Mouse (Mus musculus) intestine, embryonic 15.5 days (tissue): Measurements from ENCODE around the gene Ankrd39. TPM values are rescaled to one million over a fixed set of nuclear protein-coding genes. Genes with fewer than 3 reads are reported as not detected.
A peak's percentile ranks its signal among the peaks of the same experiment; 100 is the strongest.

Source experiments
- ATAC-seq: fragments of 200-750 bp; cut with Nextera tagmentation; 2 replicates; pipeline ENCODE4 v1.8.0; 2017; ENCODE audit warnings: moderate TSS enrichment, moderate library complexity
- H3K27ac ChIP-seq: fragments of 300-500 bp; sonication (generic); 2 replicates; pipeline ENCODE4 v1.5.1; 2015; ENCODE audit warnings: mild to moderate bottlenecking, inconsistent platforms
- H3K27me3 ChIP-seq: fragments of 300-500 bp; sonication (generic); replicated peaks from 2 replicates; pipeline ENCODE4 v1.6.1; 2015; ENCODE audit warnings: inconsistent platforms
- H3K36me3 ChIP-seq: fragments of 300-500 bp; sonication (generic); 2 replicates; pipeline ENCODE4 v1.6.1; 2015; ENCODE audit warnings: inconsistent platforms
- H3K4me1 ChIP-seq: fragments of 300-500 bp; sonication (generic); replicated peaks from 2 replicates; pipeline ENCODE4 v1.6.1; 2015; ENCODE audit warnings: inconsistent platforms
- H3K4me2 ChIP-seq: fragments of 300-500 bp; sonication (generic); replicated peaks from 2 replicates; pipeline ENCODE4 v1.6.1; 2015; ENCODE audit warnings: mild to moderate bottlenecking, inconsistent platforms
- H3K4me3 ChIP-seq: fragments of 300-500 bp; sonication (generic); replicated peaks from 2 replicates; pipeline ENCODE4 v1.5.1; 2015; ENCODE audit warnings: inconsistent platforms
- H3K9ac ChIP-seq: fragments of 300-500 bp; sonication (generic); 2 replicates; pipeline ENCODE4 v1.6.1; 2015; ENCODE audit warnings: inconsistent platforms
- H3K9me3 ChIP-seq: fragments of 300-500 bp; sonication (generic); 2 replicates; pipeline ENCODE4 v1.6.1; 2016; ENCODE audit warnings: inconsistent platforms
- WGBS: fragments of 180-500 bp; shearing (Covaris S2); methylation state at CpG from one replicate; pipeline ENCODE4 v1.1.7; 2015; 5-methylcytosine and 5-hydroxymethylcytosine counted together
- polyA plus RNA-seq: library from polyadenylated mRNA; unstranded; fragments of >200 nt; fragmentation: Nextera tagmentation; extraction: Ambion mirVana; gene quantifications from 2 replicates; pipeline ENCODE4 v1.2.1, GENCODE M21; 2015

Ankrd39 gene
- polyA plus RNA-seq, 1 experiment from 2014 or later, result 21.2 TPM

- no peak for ATAC-seq
- H3K4me2 ChIP-seq, result no peak overlapping the region
- no peak overlapping the region for H3K27ac ChIP-seq
- H3K27me3 ChIP-seq, result no peaks in the 10 kb centered on the region
- no peak overlapping the region for H3K4me3 ChIP-seq
- H3K36me3 ChIP-seq, result no peaks in the 10 kb centered on the region
- no peak overlapping the region for H3K9ac ChIP-seq
- H3K4me1 ChIP-seq, result peaks cover 27% of the 10 kb centered on the region
- H3K9me3 ChIP-seq, result no peaks in the 10 kb centered on the region
- WGBS, result 79% methylated on average over 8 of the region's 8 CpGs
Observed at GRCm38 (mm10) chr1:36582211-36582610, 35.0 kb upstream of the Ankrd39 start.

GRCm38 (mm10) chr1:36581260-36581659, 34.0 kb upstream of the Ankrd39 start:
- ATAC-seq, result no peak
- Histone ChIP-seq H3K4me1 (peaks cover 36% of the 10 kb centered on the region), H3K27me3 (no peaks in the 10 kb centered on the region), H3K9ac (no peak overlapping the region), H3K4me3 (no peak overlapping the region), H3K9me3 (no peaks in the 10 kb centered on the region), H3K4me2 (peak overlapping the region; percentile 61; the same call in 1 of the 2 replicates), H3K36me3 (no peaks in the 10 kb centered on the region), H3K27ac (peak overlapping the region; percentile 90)
- 81% methylated on average over 5 of the region's 5 CpGs for WGBS

GRCm38 (mm10) chr1:36580384-36581207, 33.4 kb upstream of the Ankrd39 start:
- H3K4me1 ChIP-seq, result peaks cover 43% of the 10 kb centered on the region
- H3K36me3 ChIP-seq, result no peaks in the 10 kb centered on the region
- H3K27me3 ChIP-seq, result no peaks in the 10 kb centered on the region
- H3K27ac ChIP-seq, result peak overlapping the region; percentile 90
- peak overlapping the region; percentile 13; the same call in 1 of the 2 replicates for H3K4me3 ChIP-seq
- no peaks in the 10 kb centered on the region for H3K9me3 ChIP-seq
- H3K9ac ChIP-seq, result peak overlapping the region; percentile 35
- peak overlapping the region; percentile 61 for H3K4me2 ChIP-seq
- peak; percentile 89 for ATAC-seq
- WGBS, result 2% methylated on average over 17 of the region's 17 CpGs

GRCm38 (mm10) chr1:36579974-36580383, 32.7 kb upstream of the Ankrd39 start:
- 19% methylated on average over 6 of the region's 6 CpGs for WGBS
- Histone ChIP-seq H3K4me2 (peak overlapping the region; percentile 61), H3K4me3 (peak overlapping the region; percentile 13; the same call in 1 of the 2 replicates), H3K27me3 (no peaks in the 10 kb centered on the region), H3K9me3 (no peaks in the 10 kb centered on the region), H3K36me3 (no peaks in the 10 kb centered on the region), H3K9ac (no peak overlapping the region; the same call in 1 of the 2 replicates), H3K27ac (peak overlapping the region; percentile 90), H3K4me1 (peaks cover 47% of the 10 kb centered on the region)
- ATAC-seq, result peak; percentile 62

- ATAC-seq, result peak; percentile 81
- Histone ChIP-seq H3K4me1 (peaks cover 66% of the 10 kb centered on the region), H3K27ac (peak overlapping the region; percentile 60)
Observed at GRCm38 (mm10) chr1:36576991-36577675, 29.9 kb upstream of the Ankrd39 start.

GRCm38 (mm10) chr1:36575347-36575746, 28.1 kb upstream of the Ankrd39 start:
- Histone ChIP-seq H3K27me3 (no peaks in the 10 kb centered on the region), H3K9me3 (no peaks in the 10 kb centered on the region; the same call in 1 of the 2 replicates), H3K36me3 (no peaks in the 10 kb centered on the region), H3K27ac (no peak overlapping the region), H3K9ac (no peak overlapping the region), H3K4me2 (no peak overlapping the region), H3K4me1 (peaks cover 69% of the 10 kb centered on the region), H3K4me3 (no peak overlapping the region)
- ATAC-seq, result no peak
- WGBS, result 50% methylated on average over 6 of the region's 6 CpGs

More at GRCm38 (mm10) chr1:36576991-36577675, 29.9 kb upstream of the Ankrd39 start:
- 56% methylated on average over 6 of the region's 6 CpGs for WGBS
- no peaks in the 10 kb centered on the region; the same call in 1 of the 2 replicates for H3K9me3 ChIP-seq
- H3K36me3 ChIP-seq, result no peaks in the 10 kb centered on the region
- no peak overlapping the region for H3K9ac ChIP-seq
- H3K27me3 ChIP-seq, result no peaks in the 10 kb centered on the region
- H3K4me2 ChIP-seq, result 0 out of 2 replicates have a peak overlapping the region, but pooled peaks have one; percentile 5
- H3K4me3 ChIP-seq, result no peak overlapping the region

- WGBS, result 71% methylated on average over 5 of the region's 5 CpGs
- H3K36me3 ChIP-seq, result no peaks in the 10 kb centered on the region
- H3K4me2 ChIP-seq, result no peak overlapping the region
- peaks cover 66% of the 10 kb centered on the region for H3K4me1 ChIP-seq
- 0 out of 2 replicates have a peak, but pooled peaks have one; percentile 6 for ATAC-seq
- peak overlapping the region; percentile 46; the same call in 1 of the 2 replicates for H3K27ac ChIP-seq
- H3K9ac ChIP-seq, result no peak overlapping the region; the same call in 1 of the 2 replicates
- H3K4me3 ChIP-seq, result no peak overlapping the region
- no peaks in the 10 kb centered on the region; the same call in 1 of the 2 replicates for H3K9me3 ChIP-seq
- no peaks in the 10 kb centered on the region for H3K27me3 ChIP-seq
Observed at GRCm38 (mm10) chr1:36574196-36574955, 27.1 kb upstream of the Ankrd39 start.

GRCm38 (mm10) chr1:36573524-36573923, 26.3 kb upstream of the Ankrd39 start:
- no peaks in the 10 kb centered on the region for H3K27me3 ChIP-seq
- no peak overlapping the region for H3K9ac ChIP-seq
- H3K4me3 ChIP-seq, result no peak overlapping the region
- peaks cover 72% of the 10 kb centered on the region for H3K4me1 ChIP-seq
- H3K9me3 ChIP-seq, result no peaks in the 10 kb centered on the region; the same call in 1 of the 2 replicates
- no peaks in the 10 kb centered on the region for H3K36me3 ChIP-seq
- 0 out of 2 replicates have a peak overlapping the region, but pooled peaks have one; percentile 46 for H3K27ac ChIP-seq
- ATAC-seq, result no peak
- 69% methylated on average over 8 of the region's 8 CpGs for WGBS
- H3K4me2 ChIP-seq, result no peak overlapping the region

- H3K4me3 ChIP-seq, result no peak overlapping the region
- no peaks in the 10 kb centered on the region for H3K27me3 ChIP-seq
- no peak overlapping the region for H3K4me2 ChIP-seq
- no peak for ATAC-seq
- WGBS, result 78% methylated on average over 1 of the region's 1 CpGs
- H3K4me1 ChIP-seq, result peaks cover 76% of the 10 kb centered on the region
- H3K36me3 ChIP-seq, result no peaks in the 10 kb centered on the region
- no peak overlapping the region for H3K9ac ChIP-seq
- no peaks in the 10 kb centered on the region; the same call in 1 of the 2 replicates for H3K9me3 ChIP-seq
- H3K27ac ChIP-seq, result 0 out of 2 replicates have a peak overlapping the region, but pooled peaks have one; percentile 5
Observed at GRCm38 (mm10) chr1:36572709-36573108, 25.5 kb upstream of the Ankrd39 start.

- WGBS, result 57% methylated on average over 2 of the region's 2 CpGs
- 0 out of 2 replicates have a peak overlapping the region, but pooled peaks have one; percentile 5 for H3K27ac ChIP-seq
- H3K9me3 ChIP-seq, result no peaks in the 10 kb centered on the region; the same call in 1 of the 2 replicates
- no peak overlapping the region for H3K9ac ChIP-seq
- no peak overlapping the region for H3K4me2 ChIP-seq
- no peak overlapping the region for H3K4me3 ChIP-seq
- H3K27me3 ChIP-seq, result no peaks in the 10 kb centered on the region
- peaks cover 75% of the 10 kb centered on the region for H3K4me1 ChIP-seq
- H3K36me3 ChIP-seq, result no peaks in the 10 kb centered on the region
- no peak for ATAC-seq
Observed at GRCm38 (mm10) chr1:36572140-36572700, 25.0 kb upstream of the Ankrd39 start.

- no peak overlapping the region for H3K27ac ChIP-seq
Observed at GRCm38 (mm10) chr1:36571627-36572026, 24.4 kb upstream of the Ankrd39 start.

More at GRCm38 (mm10) chr1:36571627-36572026, 24.4 kb upstream of the Ankrd39 start:
- no peaks in the 10 kb centered on the region for H3K36me3 ChIP-seq
- 41% methylated on average over 6 of the region's 6 CpGs for WGBS
- no peak overlapping the region for H3K4me3 ChIP-seq
- H3K27me3 ChIP-seq, result no peaks in the 10 kb centered on the region
- no peak overlapping the region for H3K4me2 ChIP-seq
- no peaks in the 10 kb centered on the region; the same call in 1 of the 2 replicates for H3K9me3 ChIP-seq
- H3K9ac ChIP-seq, result no peak overlapping the region
- no peak for ATAC-seq
- peaks cover 69% of the 10 kb centered on the region for H3K4me1 ChIP-seq
